9 mouse cellular contexts compared by ENCODE assay signal in genomic region chr13:54757093-54757830, GRCm38 (mm10). TPM values are rescaled to one million over a fixed set of nuclear protein-coding genes. Genes with fewer than 3 reads are reported as not detected.
DNase-seq lines count a peak whose midpoint lies in the region; ATAC-seq and TF ChIP-seq lines count a peak whose summit lies in the region.
"Had no signal": no experiment of that assay in that cellular context is flagged by ENCODE, and none has a peak within 500 bp of the region (broad histone marks: within the 10 kb centered on the region; RNA-seq: fewer than 3 reads in every experiment).

No protein-coding gene starts in this region.

- WGBS in neural tube, embryonic 11.5 days, result 49% methylated on average over 10 of the region's 10 CpGs
- WGBS in embryonic facial prominence, embryonic 11.5 days, result 43% methylated on average over 10 of the region's 10 CpGs
- 38% methylated on average over 10 of the region's 10 CpGs for WGBS in intestine, postnatal 0 days
- 39% methylated on average over 10 of the region's 10 CpGs for WGBS in stomach, embryonic 15.5 days

- no peak for DNase-seq in neural tube, embryonic 11.5 days (ENCODE audit: low spot score)
- DNase-seq in neural tube, embryonic 10.5 days (ENCODE audit: extremely low spot score, low spot score), result no peak
- DNase-seq in embryonic facial prominence, embryonic 11.5 days (ENCODE audit: low spot score), result no peak
- no peak for DNase-seq in adipocyte (ENCODE audit: low spot score)
- DNase-seq in frontal cortex, postnatal 25 days (ENCODE audit: low spot score in 2 of 2), result no peak
- DNase-seq: adrenal gland, adult 2 months had no signal

- peak overlapping the region; percentile 47; the same call in 1 of the 2 replicates for H3K9ac ChIP-seq in neural tube, embryonic 11.5 days (ENCODE audit: low read length)
- H3K9ac ChIP-seq in embryonic facial prominence, embryonic 11.5 days (replicated peaks; ENCODE audit: low read length), result no peak overlapping the region
- no peak overlapping the region for H3K9ac ChIP-seq in intestine, postnatal 0 days (ENCODE audit: low read depth, low read length)
- no peak overlapping the region for H3K9ac ChIP-seq in stomach, embryonic 15.5 days

- peak overlapping the region; percentile 32 for H3K4me3 ChIP-seq in neural tube, embryonic 11.5 days (ENCODE audit: low read depth, low read length)
- no peak overlapping the region for H3K4me3 ChIP-seq in embryonic facial prominence, embryonic 11.5 days (ENCODE audit: low read depth, low read length)
- H3K4me3 ChIP-seq in intestine, postnatal 0 days (ENCODE audit: low read depth, low read length), result peak overlapping the region; percentile 37; the same call in 1 of the 2 replicates
- H3K4me3 ChIP-seq in stomach, embryonic 15.5 days (replicated peaks), result peak overlapping the region; percentile 37

- H3K27me3 ChIP-seq in neural tube, embryonic 11.5 days (ENCODE audit: control insufficient read depth, insufficient read depth, low read length), result peaks cover 3% of the 10 kb centered on the region; the same call in 1 of the 2 replicates
- peaks cover 2% of the 10 kb centered on the region; the same call in 1 of the 2 replicates for H3K27me3 ChIP-seq in embryonic facial prominence, embryonic 11.5 days (ENCODE audit: control insufficient read depth, insufficient read depth, low read length)
- peaks cover 27% of the 10 kb centered on the region; the same call in 1 of the 2 replicates for H3K27me3 ChIP-seq in intestine, postnatal 0 days (replicated peaks; ENCODE audit: control insufficient read depth, insufficient read depth, low read length)
- H3K27me3 ChIP-seq in stomach, embryonic 15.5 days (replicated peaks), result peaks cover 17% of the 10 kb centered on the region; the same call in 1 of the 2 replicates

- H3K27ac ChIP-seq in neural tube, embryonic 11.5 days (ENCODE audit: low read depth, low read length), result peak overlapping the region; percentile 79; the same call in 1 of the 2 replicates
- no peak overlapping the region for H3K27ac ChIP-seq in embryonic facial prominence, embryonic 11.5 days (replicated peaks; ENCODE audit: low read depth, low read length)
- no peak overlapping the region for H3K27ac ChIP-seq in intestine, postnatal 0 days (ENCODE audit: low read depth, low read length)
- no peak overlapping the region for H3K27ac ChIP-seq in stomach, embryonic 15.5 days

- no peaks in the 10 kb centered on the region for H3K9me3 ChIP-seq in neural tube, embryonic 11.5 days (ENCODE audit: control insufficient read depth, low read length)
- H3K9me3 ChIP-seq in embryonic facial prominence, embryonic 11.5 days (replicated peaks; ENCODE audit: control insufficient read depth, low read length), result no peaks in the 10 kb centered on the region
- no peaks in the 10 kb centered on the region for H3K9me3 ChIP-seq in intestine, postnatal 0 days (ENCODE audit: control insufficient read depth)
- H3K9me3 ChIP-seq in stomach, embryonic 15.5 days, result no peaks in the 10 kb centered on the region

- no peaks in the 10 kb centered on the region for H3K36me3 ChIP-seq in neural tube, embryonic 11.5 days (ENCODE audit: control insufficient read depth, insufficient read depth, low read length)
- H3K36me3 ChIP-seq in embryonic facial prominence, embryonic 11.5 days (replicated peaks; ENCODE audit: control insufficient read depth, insufficient read depth, low read depth, low read length), result no peaks in the 10 kb centered on the region
- H3K36me3 ChIP-seq in intestine, postnatal 0 days (ENCODE audit: control insufficient read depth, insufficient read depth), result no peaks in the 10 kb centered on the region
- H3K36me3 ChIP-seq in stomach, embryonic 15.5 days, result no peaks in the 10 kb centered on the region

- H3K4me2 ChIP-seq in neural tube, embryonic 11.5 days (ENCODE audit: low read depth), result peak overlapping the region; percentile 62
- peak overlapping the region; percentile 76 for H3K4me2 ChIP-seq in embryonic facial prominence, embryonic 11.5 days (ENCODE audit: low read depth, low read length)
- peak overlapping the region; percentile 71 for H3K4me2 ChIP-seq in intestine, postnatal 0 days (replicated peaks; ENCODE audit: low read depth)
- H3K4me2 ChIP-seq in stomach, embryonic 15.5 days, result peak overlapping the region; percentile 67

- peaks cover 21% of the 10 kb centered on the region for H3K4me1 ChIP-seq in neural tube, embryonic 11.5 days (ENCODE audit: control insufficient read depth, insufficient read depth, low read length)
- H3K4me1 ChIP-seq in embryonic facial prominence, embryonic 11.5 days (ENCODE audit: control insufficient read depth, insufficient read depth, low read length), result 0 out of 2 replicates have a peak, but pooled peaks cover 2% of the 10 kb centered on the region
- H3K4me1 ChIP-seq in intestine, postnatal 0 days (replicated peaks; ENCODE audit: control insufficient read depth, insufficient read depth, low read length), result peaks cover 4% of the 10 kb centered on the region; the same call in 1 of the 2 replicates
- peaks cover 8% of the 10 kb centered on the region; the same call in 1 of the 2 replicates for H3K4me1 ChIP-seq in stomach, embryonic 15.5 days

- no peak for ATAC-seq in neural tube, embryonic 11.5 days (ENCODE audit: insufficient read depth, low FRiP score, low TSS enrichment)
- no peak for ATAC-seq in embryonic facial prominence, embryonic 11.5 days (replicated peaks; ENCODE audit: insufficient number of reproducible peaks, low FRiP score, low TSS enrichment, low read depth)
- ATAC-seq in intestine, postnatal 0 days, result no peak
- ATAC-seq in stomach, embryonic 15.5 days (ENCODE audit: insufficient read depth, low FRiP score, low read depth), result no peak

- no peak for TF ChIP-seq CTCF in intestine, postnatal 0 days (IDR thresholded peaks at IDR 0.05; ENCODE audit: low read depth)

RNA-seq across cellular contexts. Expression of gene Gprin1, which starts 7.6 kb away (rescaled TPM):
- 13.3 and 14.5 TPM in 2 replicates for polyA plus RNA-seq in neural tube, embryonic 11.5 days (2014; fragmentation: Nextera tagmentation; extraction: Ambion mirVana)
- polyA plus RNA-seq in embryonic facial prominence, embryonic 11.5 days (2014; fragmentation: Nextera tagmentation; extraction: Ambion mirVana), result 3.0 and 3.4 TPM in 2 replicates
- polyA plus RNA-seq in intestine, postnatal 0 days (2015; fragmentation: Nextera tagmentation; extraction: Ambion mirVana), result 0.50 and 0.59 TPM in 2 replicates
- 0.77 and 0.80 TPM in 2 replicates for polyA plus RNA-seq in stomach, embryonic 15.5 days (2015; fragmentation: Nextera tagmentation; extraction: Ambion mirVana)

RNA-seq across cellular contexts. Expression of gene Sncb, which starts 9.1 kb away (rescaled TPM):
- 2.7 and 3.7 TPM in 2 replicates for polyA plus RNA-seq in neural tube, embryonic 11.5 days (2014; fragmentation: Nextera tagmentation; extraction: Ambion mirVana)
- polyA plus RNA-seq in embryonic facial prominence, embryonic 11.5 days (2014; fragmentation: Nextera tagmentation; extraction: Ambion mirVana), result 0.36 and 0.46 TPM in 2 replicates
- polyA plus RNA-seq in intestine, postnatal 0 days (2015; fragmentation: Nextera tagmentation; extraction: Ambion mirVana), result 0.22 and 0.37 TPM in 2 replicates
- polyA plus RNA-seq in stomach, embryonic 15.5 days (2015; fragmentation: Nextera tagmentation; extraction: Ambion mirVana), result 0.21 and 0.37 TPM in 2 replicates
- polyA plus RNA-seq: heart, postnatal 0 days had no signal

RNA-seq across cellular contexts. Expression of gene Eif4e1b, which starts 26.5 kb away (rescaled TPM):
- not detected in 2 replicates for polyA plus RNA-seq in neural tube, embryonic 11.5 days (2014; fragmentation: Nextera tagmentation; extraction: Ambion mirVana)
- polyA plus RNA-seq in embryonic facial prominence, embryonic 11.5 days (2014; fragmentation: Nextera tagmentation; extraction: Ambion mirVana), result not detected in 2 replicates
- polyA plus RNA-seq in intestine, postnatal 0 days (2015; fragmentation: Nextera tagmentation; extraction: Ambion mirVana), result not detected in 2 replicates
- not detected in 2 replicates for polyA plus RNA-seq in stomach, embryonic 15.5 days (2015; fragmentation: Nextera tagmentation; extraction: Ambion mirVana)
- polyA plus RNA-seq: adrenal gland, adult 2 months; heart, postnatal 0 days had no signal

RNA-seq across cellular contexts. Expression of gene Tspan17, which starts 31.9 kb away (rescaled TPM):
- polyA plus RNA-seq in neural tube, embryonic 11.5 days (2014; fragmentation: Nextera tagmentation; extraction: Ambion mirVana), result 17.6 and 21.3 TPM in 2 replicates
- 6.7 and 8.5 TPM in 2 replicates for polyA plus RNA-seq in embryonic facial prominence, embryonic 11.5 days (2014; fragmentation: Nextera tagmentation; extraction: Ambion mirVana)
- 14.8 and 15.2 TPM in 2 replicates for polyA plus RNA-seq in intestine, postnatal 0 days (2015; fragmentation: Nextera tagmentation; extraction: Ambion mirVana)
- 14.7 and 15.6 TPM in 2 replicates for polyA plus RNA-seq in stomach, embryonic 15.5 days (2015; fragmentation: Nextera tagmentation; extraction: Ambion mirVana)

RNA-seq across cellular contexts. Expression of gene Cdhr2, which starts 56.0 kb away (rescaled TPM):
- polyA plus RNA-seq in neural tube, embryonic 11.5 days (2014; fragmentation: Nextera tagmentation; extraction: Ambion mirVana), result 0.07 and 0.15 TPM in 2 replicates
- not detected in 2 replicates for polyA plus RNA-seq in embryonic facial prominence, embryonic 11.5 days (2014; fragmentation: Nextera tagmentation; extraction: Ambion mirVana)
- 267 and 292 TPM in 2 replicates for polyA plus RNA-seq in intestine, postnatal 0 days (2015; fragmentation: Nextera tagmentation; extraction: Ambion mirVana)
- polyA plus RNA-seq in stomach, embryonic 15.5 days (2015; fragmentation: Nextera tagmentation; extraction: Ambion mirVana), result 7.9 and 8.7 TPM in 2 replicates
- polyA plus RNA-seq: adrenal gland, adult 2 months; heart, postnatal 0 days had no signal
